Mouse (Mus musculus) common myeloid progenitor, adult 5-6 weeks (primary cell): Measurements from ENCODE around the gene Nfic. TPM values are rescaled to one million over a fixed set of nuclear protein-coding genes. Genes with fewer than 3 reads are reported as not detected.

Experiments
- ATAC-seq: replicated peaks from 2 replicates; pipeline ENCODE4 v1.8.0; 2016; ENCODE audit warnings: low read depth, mild to moderate bottlenecking, moderate TSS enrichment, inconsistent platforms; ENCODE audit not compliant: poor library complexity, severe bottlenecking
- total RNA-seq: library from RNA; stranded (forward); fragments of 200-1000, 187-1606 nt; gene quantifications from 2 replicates; pipeline ENCODE4 v1.2.3, GENCODE M21; 2017

Nfic gene
- total RNA-seq, 1 experiment from 2014 or later, result 13.7 TPM

GRCm38 (mm10) chr10:81486496-81486895 lies 31.1 kb upstream of the Nfic start:
- no peak for ATAC-seq

- 0 out of 2 replicates have a peak, but pooled peaks have one; percentile 11 for ATAC-seq
Observed at GRCm38 (mm10) chr10:81485479-81486018, 30.1 kb upstream of the Nfic start.

- peak; percentile 34; the same call in 1 of the 2 replicates for ATAC-seq
Observed at GRCm38 (mm10) chr10:81485060-81485449, 29.6 kb upstream of the Nfic start.

- ATAC-seq, result no peak
Observed at GRCm38 (mm10) chr10:81484441-81485059, 29.1 kb upstream of the Nfic start.

GRCm38 (mm10) chr10:81483983-81484382 lies 28.5 kb upstream of the Nfic start:
- peak; percentile 64 for ATAC-seq

GRCm38 (mm10) chr10:81482533-81482889 lies 27.1 kb upstream of the Nfic start, which contains the start of gene Celf5:
Gene Celf5, minus strand, starts transcription at chr10:81482709.
- ATAC-seq, result no peak; the same call in 1 of the 2 replicates

GRCm38 (mm10) chr10:81481605-81482532 lies 26.4 kb upstream of the Nfic start:
- no peak for ATAC-seq

- no peak for ATAC-seq
Observed at GRCm38 (mm10) chr10:81474461-81474860, 19.0 kb upstream of the Nfic start.

GRCm38 (mm10) chr10:81473003-81473451 lies 17.6 kb upstream of the Nfic start:
- ATAC-seq, result no peak

GRCm38 (mm10) chr10:81472403-81473002 lies 17.1 kb upstream of the Nfic start:
- ATAC-seq, result no peak

- ATAC-seq, result no peak
Observed at GRCm38 (mm10) chr10:81470454-81470853, 15.0 kb upstream of the Nfic start.

- ATAC-seq, result no peak
Observed at GRCm38 (mm10) chr10:81469253-81469652, 13.8 kb upstream of the Nfic start.

- ATAC-seq, result no peak
Observed at GRCm38 (mm10) chr10:81467670-81468235, 12.3 kb upstream of the Nfic start.

- no peak for ATAC-seq
Observed at GRCm38 (mm10) chr10:81466881-81467280, 11.4 kb upstream of the Nfic start.

GRCm38 (mm10) chr10:81466066-81466465 lies 10.6 kb upstream of the Nfic start:
- ATAC-seq, result no peak

- peak; percentile 20; the same call in 1 of the 2 replicates for ATAC-seq
Observed at GRCm38 (mm10) chr10:81465265-81465645, 9.8 kb upstream of the Nfic start.

- peak; percentile 73 for ATAC-seq
Observed at GRCm38 (mm10) chr10:81464405-81465264, 9.2 kb upstream of the Nfic start.

- no peak for ATAC-seq
Observed at GRCm38 (mm10) chr10:81463531-81463930, 8.1 kb upstream of the Nfic start.

GRCm38 (mm10) chr10:81462917-81463316 lies 7.5 kb upstream of the Nfic start:
- ATAC-seq, result no peak
